Mouse (Mus musculus): Measurements from ENCODE around the gene 1110032F04Rik.

- TF ChIP-seq CTCF (IDR thresholded peaks at IDR 0.05) (no peak), POLR2A (IDR thresholded peaks at IDR 0.05; ENCODE audit: insufficient read depth, low read depth, low read length) (no peak)
These were observed 27.8 kb downstream of the 1110032F04Rik start for GRCm38 (mm10) chr3:68897154-68897553.

Data from heart, adult 2 months (tissue).